Comparison of ENCODE assay signal across 10 mouse cellular contexts in genomic region chr3:84906528-84906927, GRCm38 (mm10).
DNase-seq lines count a peak whose midpoint lies in the region; ATAC-seq lines count a peak whose summit lies in the region.
"Had no signal": no experiment of that assay in that cellular context is flagged by ENCODE, and none has a peak within 500 bp of the region (broad histone marks: within the 10 kb centered on the region; RNA-seq: fewer than 3 reads in every experiment).

No protein-coding gene starts in this region.

- H3K36me3 ChIP-seq in kidney, embryonic 14.5 days (ENCODE audit: control insufficient read depth, insufficient read depth, low read length), result no peaks in the 10 kb centered on the region; the same call in 1 of the 2 replicates
- H3K36me3 ChIP-seq in forebrain, embryonic 15.5 days, result no peaks in the 10 kb centered on the region
- H3K36me3 ChIP-seq: limb, embryonic 15.5 days had no signal

- no peak overlapping the region for H3K4me3 ChIP-seq in kidney, embryonic 14.5 days (ENCODE audit: low read length)
- no peak overlapping the region for H3K4me3 ChIP-seq in forebrain, embryonic 15.5 days
- H3K4me3 ChIP-seq: erythroblast, embryonic 14.5 days; limb, embryonic 15.5 days had no signal

- H3K9me3 ChIP-seq in kidney, embryonic 14.5 days (ENCODE audit: control insufficient read depth, low read length), result no peaks in the 10 kb centered on the region
- no peaks in the 10 kb centered on the region for H3K9me3 ChIP-seq in forebrain, embryonic 15.5 days
- H3K9me3 ChIP-seq: limb, embryonic 15.5 days had no signal

- H3K9ac ChIP-seq in kidney, embryonic 14.5 days (ENCODE audit: low read depth, low read length), result no peak overlapping the region
- no peak overlapping the region for H3K9ac ChIP-seq in forebrain, embryonic 15.5 days (replicated peaks)
- H3K9ac ChIP-seq: limb, embryonic 15.5 days had no signal

- H3K27me3 ChIP-seq in kidney, embryonic 14.5 days (ENCODE audit: control insufficient read depth, insufficient read depth, low read length), result no peaks in the 10 kb centered on the region
- no peaks in the 10 kb centered on the region for H3K27me3 ChIP-seq in forebrain, embryonic 15.5 days
- H3K27me3 ChIP-seq: limb, embryonic 15.5 days had no signal

- no peak overlapping the region for H3K27ac ChIP-seq in kidney, embryonic 14.5 days (ENCODE audit: low read depth, low read length)
- no peak overlapping the region for H3K27ac ChIP-seq in forebrain, embryonic 15.5 days (replicated peaks)
- H3K27ac ChIP-seq: limb, embryonic 15.5 days had no signal

- ATAC-seq in kidney, embryonic 14.5 days (ENCODE audit: low FRiP score, low TSS enrichment), result no peak
- ATAC-seq in CD4-positive, CD25-positive, alpha-beta regulatory T cell, adult 4 months, result peak; percentile 49
- ATAC-seq in forebrain, embryonic 15.5 days (replicated peaks), result no peak

- 26% methylated on average over 1 of the region's 1 CpGs for WGBS in kidney, embryonic 14.5 days
- WGBS in forebrain, embryonic 15.5 days, result 33% methylated on average over 1 of the region's 1 CpGs

- H3K4me1 ChIP-seq in kidney, embryonic 14.5 days (ENCODE audit: control insufficient read depth, insufficient read depth, low read length), result no peaks in the 10 kb centered on the region
- H3K4me1 ChIP-seq in forebrain, embryonic 15.5 days, result no peaks in the 10 kb centered on the region
- H3K4me1 ChIP-seq: limb, embryonic 15.5 days had no signal

- peak; percentile 34 for DNase-seq in kidney, postnatal 10 days
- DNase-seq in R1 (ENCODE audit: low read depth, low spot score), result peak; percentile 62
- DNase-seq in kidney, postnatal 36 days, result peak; percentile 12 to 53
- DNase-seq in thymus, postnatal 25 days, result peak; percentile 48
- no peak for DNase-seq in spleen, adult 12 weeks (ENCODE audit: low spot score)

- H3K4me2 ChIP-seq in kidney, embryonic 14.5 days (replicated peaks; ENCODE audit: low read depth, low read length), result no peak overlapping the region
- H3K4me2 ChIP-seq in forebrain, embryonic 15.5 days (replicated peaks), result no peak overlapping the region
- H3K4me2 ChIP-seq: limb, embryonic 15.5 days had no signal
